Mouse (Mus musculus): ENCODE data around the gene Fndc8. TPM values are rescaled to one million over a fixed set of nuclear protein-coding genes. Genes with fewer than 3 reads are reported as not detected.

The Fndc8 gene
- polyA plus RNA-seq, 1 experiment from 2014 or later: 0.35 TPM

DNA sequence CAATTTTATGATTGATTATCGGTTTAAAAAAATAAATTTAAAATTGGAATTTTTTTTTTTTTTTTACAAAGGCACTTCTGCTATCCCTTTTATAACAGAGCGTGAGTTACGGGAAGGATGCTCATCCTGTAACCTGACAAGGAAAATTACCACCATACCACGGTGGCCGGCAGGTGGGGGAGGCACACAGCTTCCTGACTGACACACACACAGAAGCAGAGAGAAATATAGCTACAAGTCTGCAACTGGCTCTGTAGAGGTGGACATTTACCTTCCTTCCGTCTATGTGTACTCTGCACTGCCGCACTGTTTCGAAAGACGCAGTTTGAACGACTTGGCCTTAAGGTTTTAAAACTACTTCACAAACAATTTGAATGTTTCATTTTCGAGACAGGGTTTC, 39.8 kb upstream of the Fndc8 start:
- no peak overlapping the region for H3K27ac ChIP-seq (replicated peaks in 1 of 2; ENCODE audit: control insufficient read depth in 1 of 2, insufficient read depth in 1 of 2, low read depth in 2 of 2, low read length in 2 of 2)
- no peak overlapping the region for H3K9ac ChIP-seq (ENCODE audit: low read length)
- H3K4me2 ChIP-seq (ENCODE audit: low read length): no peak overlapping the region
- no peaks in the 10 kb centered on the region for H3K9me3 ChIP-seq (ENCODE audit: control insufficient read depth, low read length)
- ATAC-seq (ENCODE audit: insufficient number of reproducible peaks, insufficient read depth, low FRiP score, low read depth): no peak
- no peaks in the 10 kb centered on the region for H3K27me3 ChIP-seq (ENCODE audit: control insufficient read depth, insufficient read depth, low read length)
- H3K4me3 ChIP-seq (ENCODE audit: control insufficient read depth in 1 of 2, insufficient read depth in 1 of 2, low read depth in 1 of 2, low read length in 2 of 2): no peak overlapping the region
- H3K4me1 ChIP-seq (ENCODE audit: control insufficient read depth in 2 of 2, insufficient read depth in 2 of 2, low read length in 2 of 2): 0 out of 4 replicates have a peak, but pooled peaks cover 0 to 2% of the 10 kb centered on the region in 2 experiments
- 83% methylated on average over 11 of the region's 11 CpGs for WGBS
- no peaks in the 10 kb centered on the region for H3K36me3 ChIP-seq (ENCODE audit: control insufficient read depth, insufficient read depth, low read length)

DNA sequence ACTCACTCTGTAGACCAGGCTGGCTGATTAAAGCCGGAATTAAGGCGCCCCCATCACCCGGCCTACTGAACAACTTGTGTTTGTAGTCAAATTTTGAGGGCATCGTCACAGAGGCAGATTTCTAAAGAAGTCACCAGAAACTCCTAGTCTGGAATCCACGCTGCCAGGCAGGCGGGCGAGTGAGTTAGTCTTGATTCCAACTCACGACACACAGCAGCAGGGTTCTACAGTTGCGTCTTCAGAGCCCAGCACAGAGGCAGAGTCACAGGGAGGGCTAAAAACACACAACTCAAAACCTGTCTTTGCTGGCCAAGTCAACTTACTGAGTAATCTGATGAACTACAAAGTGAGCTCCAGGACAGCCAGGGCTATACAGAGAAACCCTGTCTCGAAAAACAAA, 39.4 kb upstream of the Fndc8 start:
- WGBS: 83% methylated on average over 10 of the region's 10 CpGs
- Histone ChIP-seq H3K9ac (ENCODE audit: low read length) (no peak overlapping the region), H3K4me3 (ENCODE audit: control insufficient read depth in 1 of 2, insufficient read depth in 1 of 2, low read depth in 1 of 2, low read length in 2 of 2) (no peak overlapping the region), H3K9me3 (ENCODE audit: control insufficient read depth, low read length) (no peaks in the 10 kb centered on the region), H3K36me3 (ENCODE audit: control insufficient read depth, insufficient read depth, low read length) (no peaks in the 10 kb centered on the region), H3K27me3 (ENCODE audit: control insufficient read depth, insufficient read depth, low read length) (no peaks in the 10 kb centered on the region), H3K27ac (replicated peaks in 1 of 2; ENCODE audit: control insufficient read depth in 1 of 2, insufficient read depth in 1 of 2, low read depth in 2 of 2, low read length in 2 of 2) (no peak overlapping the region), H3K4me1 (ENCODE audit: control insufficient read depth in 2 of 2, insufficient read depth in 2 of 2, low read length in 2 of 2) (0 out of 4 replicates have a peak, but pooled peaks cover 0 to 2% of the 10 kb centered on the region in 2 experiments), H3K4me2 (ENCODE audit: low read length) (no peak overlapping the region)
- no peak for ATAC-seq (ENCODE audit: insufficient number of reproducible peaks, insufficient read depth, low FRiP score, low read depth)

DNA sequence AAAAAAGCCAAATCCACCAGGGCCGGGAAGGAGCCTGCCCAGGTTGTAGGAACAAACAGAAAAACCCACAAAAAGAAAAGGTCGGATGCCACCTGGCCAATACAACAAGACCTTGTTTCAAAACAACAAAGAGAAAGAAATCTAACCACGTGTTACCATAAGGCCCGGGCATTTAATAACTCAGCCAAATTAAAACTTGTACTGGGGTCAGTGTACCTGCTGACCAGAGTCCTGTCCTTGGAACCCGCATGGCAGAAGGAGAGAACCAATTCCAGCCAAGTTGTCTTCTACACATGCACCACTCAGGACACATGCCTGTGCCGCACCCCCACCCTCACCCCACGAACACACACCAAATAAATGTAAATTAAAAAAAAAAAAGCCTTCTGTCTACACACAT, 39.0 kb upstream of the Fndc8 start:
- no peaks in the 10 kb centered on the region for H3K9me3 ChIP-seq (ENCODE audit: control insufficient read depth, low read length)
- no peak overlapping the region for H3K27ac ChIP-seq (replicated peaks in 1 of 2; ENCODE audit: control insufficient read depth in 1 of 2, insufficient read depth in 1 of 2, low read depth in 2 of 2, low read length in 2 of 2)
- no peak for ATAC-seq (ENCODE audit: insufficient number of reproducible peaks, insufficient read depth, low FRiP score, low read depth)
- H3K27me3 ChIP-seq (ENCODE audit: control insufficient read depth, insufficient read depth, low read length): no peaks in the 10 kb centered on the region
- no peaks in the 10 kb centered on the region for H3K36me3 ChIP-seq (ENCODE audit: control insufficient read depth, insufficient read depth, low read length)
- H3K4me1 ChIP-seq (ENCODE audit: control insufficient read depth in 2 of 2, insufficient read depth in 2 of 2, low read length in 2 of 2): 0 out of 4 replicates have a peak, but pooled peaks cover 0 to 2% of the 10 kb centered on the region in 2 experiments
- no peak overlapping the region for H3K4me2 ChIP-seq (ENCODE audit: low read length)
- 84% methylated on average over 7 of the region's 7 CpGs for WGBS
- no peak overlapping the region for H3K9ac ChIP-seq (ENCODE audit: low read length)
- no peak overlapping the region for H3K4me3 ChIP-seq (ENCODE audit: control insufficient read depth in 1 of 2, insufficient read depth in 1 of 2, low read depth in 1 of 2, low read length in 2 of 2)

- Histone ChIP-seq H3K27ac (replicated peaks in 1 of 2; ENCODE audit: control insufficient read depth in 1 of 2, insufficient read depth in 1 of 2, low read depth in 2 of 2, low read length in 2 of 2) (no peak overlapping the region), H3K27me3 (ENCODE audit: control insufficient read depth, insufficient read depth, low read length) (no peaks in the 10 kb centered on the region), H3K9ac (ENCODE audit: low read length) (no peak overlapping the region), H3K4me2 (ENCODE audit: low read length) (no peak overlapping the region), H3K4me3 (ENCODE audit: control insufficient read depth in 1 of 2, insufficient read depth in 1 of 2, low read depth in 1 of 2, low read length in 2 of 2) (no peak overlapping the region), H3K4me1 (ENCODE audit: control insufficient read depth in 2 of 2, insufficient read depth in 2 of 2, low read length in 2 of 2) (0 out of 4 replicates have a peak, but pooled peaks cover 0 to 2% of the 10 kb centered on the region in 2 experiments), H3K36me3 (ENCODE audit: control insufficient read depth, insufficient read depth, low read length) (no peaks in the 10 kb centered on the region), H3K9me3 (ENCODE audit: control insufficient read depth, low read length) (no peaks in the 10 kb centered on the region)
- no peak for ATAC-seq (ENCODE audit: insufficient number of reproducible peaks, insufficient read depth, low FRiP score, low read depth)
- WGBS: 85% methylated on average over 6 of the region's 6 CpGs
Observed at GRCm38 (mm10) chr11:82854111-82854510, 37.8 kb upstream of the Fndc8 start.

DNA sequence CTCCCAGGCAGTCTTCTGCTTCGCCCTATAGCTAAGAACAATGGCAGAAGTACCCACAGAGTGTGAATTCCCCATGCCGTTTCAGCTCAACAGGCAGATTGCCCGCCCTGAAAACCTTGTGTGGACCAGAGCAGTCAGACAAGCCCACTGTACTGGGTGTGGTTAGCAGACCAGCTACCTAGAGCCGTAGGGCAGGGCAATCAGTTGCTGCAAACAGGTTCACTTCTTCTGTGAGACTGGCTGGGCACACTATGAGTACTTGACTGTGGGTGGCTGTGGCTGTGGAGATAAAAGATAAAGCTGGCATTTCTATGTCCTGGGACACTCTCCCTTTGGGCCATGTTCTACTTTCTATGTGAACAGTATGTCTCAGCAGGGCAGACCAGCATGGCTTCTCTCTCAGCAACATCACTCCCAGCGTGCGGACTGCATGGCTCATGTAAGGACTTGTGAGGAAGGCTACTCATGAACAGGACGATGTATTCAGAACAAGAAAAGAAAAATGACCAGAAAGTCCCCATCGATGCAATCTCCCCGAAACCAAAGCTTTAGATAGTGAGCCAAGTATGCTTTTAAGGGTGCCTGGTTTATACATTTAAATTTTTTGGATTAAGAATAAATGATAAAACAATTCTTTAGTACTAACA, 36.5 kb upstream of the Fndc8 start:
- no peaks in the 10 kb centered on the region for H3K9me3 ChIP-seq (ENCODE audit: control insufficient read depth, low read length)
- H3K36me3 ChIP-seq (ENCODE audit: control insufficient read depth, insufficient read depth, low read length): no peaks in the 10 kb centered on the region
- H3K9ac ChIP-seq (ENCODE audit: low read length): no peak overlapping the region
- H3K4me2 ChIP-seq (ENCODE audit: low read length): no peak overlapping the region
- ATAC-seq (ENCODE audit: insufficient number of reproducible peaks, insufficient read depth, low FRiP score, low read depth): no peak
- H3K4me1 ChIP-seq (ENCODE audit: control insufficient read depth in 2 of 2, insufficient read depth in 2 of 2, low read length in 2 of 2): 0 out of 4 replicates have a peak, but pooled peaks cover 0 to 2% of the 10 kb centered on the region in 2 experiments
- H3K27ac ChIP-seq (replicated peaks in 1 of 2; ENCODE audit: control insufficient read depth in 1 of 2, insufficient read depth in 1 of 2, low read depth in 2 of 2, low read length in 2 of 2): no peak overlapping the region
- 83% methylated on average over 9 of the region's 9 CpGs for WGBS
- H3K4me3 ChIP-seq (ENCODE audit: control insufficient read depth in 1 of 2, insufficient read depth in 1 of 2, low read depth in 1 of 2, low read length in 2 of 2): no peak overlapping the region
- H3K27me3 ChIP-seq (ENCODE audit: control insufficient read depth, insufficient read depth, low read length): no peaks in the 10 kb centered on the region

GRCm38 (mm10) chr11:82856032-82856431, 35.9 kb upstream of the Fndc8 start:
- Histone ChIP-seq H3K27me3 (ENCODE audit: control insufficient read depth, insufficient read depth, low read length) (no peaks in the 10 kb centered on the region), H3K27ac (replicated peaks in 1 of 2; ENCODE audit: control insufficient read depth in 1 of 2, insufficient read depth in 1 of 2, low read depth in 2 of 2, low read length in 2 of 2) (no peak overlapping the region), H3K9ac (ENCODE audit: low read length) (no peak overlapping the region), H3K4me1 (ENCODE audit: control insufficient read depth in 2 of 2, insufficient read depth in 2 of 2, low read length in 2 of 2) (0 out of 4 replicates have a peak, but pooled peaks cover 0 to 2% of the 10 kb centered on the region in 2 experiments), H3K4me3 (ENCODE audit: control insufficient read depth in 1 of 2, insufficient read depth in 1 of 2, low read depth in 1 of 2, low read length in 2 of 2) (no peak overlapping the region), H3K4me2 (ENCODE audit: low read length) (no peak overlapping the region), H3K9me3 (ENCODE audit: control insufficient read depth, low read length) (no peaks in the 10 kb centered on the region), H3K36me3 (ENCODE audit: control insufficient read depth, insufficient read depth, low read length) (no peaks in the 10 kb centered on the region)
- 81% methylated on average over 10 of the region's 10 CpGs for WGBS
- no peak for ATAC-seq (ENCODE audit: insufficient number of reproducible peaks, insufficient read depth, low FRiP score, low read depth)

DNA sequence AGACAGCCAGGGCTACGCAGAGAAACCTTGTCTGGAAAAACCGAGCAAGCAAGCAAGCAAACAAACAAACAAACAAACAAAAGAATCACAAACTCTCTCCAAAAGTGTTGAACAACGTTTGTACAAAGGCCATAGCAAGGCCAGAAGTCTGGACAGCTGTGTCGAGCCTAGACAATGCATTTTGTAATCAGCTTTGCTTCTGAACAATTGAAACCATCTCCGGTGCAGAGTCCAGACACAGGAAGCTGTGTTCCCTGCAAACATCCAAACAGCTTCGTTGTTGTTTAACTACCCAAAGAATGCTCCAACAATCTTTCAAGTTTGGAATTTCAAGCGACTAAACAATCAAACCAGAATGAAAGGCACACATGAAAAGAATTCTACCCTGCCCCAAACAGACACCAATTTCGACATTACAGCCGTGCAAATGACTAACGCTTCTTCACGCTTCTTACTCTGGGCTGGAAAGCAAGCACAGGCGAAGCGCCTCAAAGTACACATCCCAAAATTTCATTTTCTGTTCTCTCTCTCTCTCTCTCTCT, 34.5 kb upstream of the Fndc8 start:
- H3K36me3 ChIP-seq (ENCODE audit: control insufficient read depth, insufficient read depth, low read length): no peaks in the 10 kb centered on the region
- no peak for ATAC-seq (ENCODE audit: insufficient number of reproducible peaks, insufficient read depth, low FRiP score, low read depth)
- no peak overlapping the region for H3K4me3 ChIP-seq (ENCODE audit: control insufficient read depth in 1 of 2, insufficient read depth in 1 of 2, low read depth in 1 of 2, low read length in 2 of 2)
- H3K4me1 ChIP-seq (ENCODE audit: control insufficient read depth in 2 of 2, insufficient read depth in 2 of 2, low read length in 2 of 2): peaks cover 4 to 5% of the 10 kb centered on the region in 2 experiments; a peak in 1 of 4 replicates
- no peaks in the 10 kb centered on the region for H3K27me3 ChIP-seq (ENCODE audit: control insufficient read depth, insufficient read depth, low read length)
- H3K9me3 ChIP-seq (ENCODE audit: control insufficient read depth, low read length): no peaks in the 10 kb centered on the region
- H3K9ac ChIP-seq (ENCODE audit: low read length): no peak overlapping the region
- no peak overlapping the region for H3K27ac ChIP-seq (replicated peaks in 1 of 2; ENCODE audit: control insufficient read depth in 1 of 2, insufficient read depth in 1 of 2, low read depth in 2 of 2, low read length in 2 of 2)
- H3K4me2 ChIP-seq (ENCODE audit: low read length): no peak overlapping the region
- 74% methylated on average over 13 of the region's 13 CpGs for WGBS

All from heart, embryonic 14.5 days (tissue).